Mouse (Mus musculus): Measurements from ENCODE around the gene Fam167b. TPM values are rescaled to one million over a fixed set of nuclear protein-coding genes. Genes with fewer than 3 reads are reported as not detected.

Gene Fam167b
- polyA plus RNA-seq (2012; rRNA removed) = 0.43 and 0.70 TPM in 2 replicates

GRCm38 (mm10) chr4:129578466-129578865, at the start of gene Fam167b:
Gene Fam167b, minus strand, starts transcription at chr4:129578549.

GRCm38 (mm10) chr4:129623681-129624091, 45.3 kb upstream of the Fam167b start, which contains the start of gene Ccdc28b:
Gene Ccdc28b, minus strand, starts transcription at chr4:129623947.

GRCm38 (mm10) chr4:129618786-129619691, 40.7 kb upstream of the Fam167b start, which contains the start of gene Iqcc:
Gene Iqcc, minus strand, starts transcription at chr4:129619099.

DNA sequence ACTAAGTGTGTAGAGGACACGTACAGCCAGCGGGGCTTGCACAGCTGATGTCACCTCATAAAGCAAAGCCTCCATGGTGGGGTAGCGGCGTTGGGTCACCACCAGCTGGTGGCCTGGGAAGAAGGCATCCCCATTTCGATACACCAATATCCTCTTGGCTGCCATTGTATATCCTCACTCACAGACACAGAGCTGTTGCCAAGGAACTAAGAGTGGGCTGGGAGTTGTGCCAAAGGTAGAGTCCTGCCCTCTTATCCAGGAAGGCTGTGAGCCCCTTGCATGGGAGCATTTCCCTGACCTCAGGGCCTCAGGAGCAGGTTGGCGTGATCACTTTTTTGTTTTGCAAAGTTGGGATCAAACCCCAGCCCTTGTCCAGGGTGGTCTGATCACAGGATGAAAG, 35.7 kb upstream of the Fam167b start, which contains the start of gene Dcdc2b:
Dcdc2b (minus strand) TSS at position 165 of the 400 bp plus-strand sequence.

DNA sequence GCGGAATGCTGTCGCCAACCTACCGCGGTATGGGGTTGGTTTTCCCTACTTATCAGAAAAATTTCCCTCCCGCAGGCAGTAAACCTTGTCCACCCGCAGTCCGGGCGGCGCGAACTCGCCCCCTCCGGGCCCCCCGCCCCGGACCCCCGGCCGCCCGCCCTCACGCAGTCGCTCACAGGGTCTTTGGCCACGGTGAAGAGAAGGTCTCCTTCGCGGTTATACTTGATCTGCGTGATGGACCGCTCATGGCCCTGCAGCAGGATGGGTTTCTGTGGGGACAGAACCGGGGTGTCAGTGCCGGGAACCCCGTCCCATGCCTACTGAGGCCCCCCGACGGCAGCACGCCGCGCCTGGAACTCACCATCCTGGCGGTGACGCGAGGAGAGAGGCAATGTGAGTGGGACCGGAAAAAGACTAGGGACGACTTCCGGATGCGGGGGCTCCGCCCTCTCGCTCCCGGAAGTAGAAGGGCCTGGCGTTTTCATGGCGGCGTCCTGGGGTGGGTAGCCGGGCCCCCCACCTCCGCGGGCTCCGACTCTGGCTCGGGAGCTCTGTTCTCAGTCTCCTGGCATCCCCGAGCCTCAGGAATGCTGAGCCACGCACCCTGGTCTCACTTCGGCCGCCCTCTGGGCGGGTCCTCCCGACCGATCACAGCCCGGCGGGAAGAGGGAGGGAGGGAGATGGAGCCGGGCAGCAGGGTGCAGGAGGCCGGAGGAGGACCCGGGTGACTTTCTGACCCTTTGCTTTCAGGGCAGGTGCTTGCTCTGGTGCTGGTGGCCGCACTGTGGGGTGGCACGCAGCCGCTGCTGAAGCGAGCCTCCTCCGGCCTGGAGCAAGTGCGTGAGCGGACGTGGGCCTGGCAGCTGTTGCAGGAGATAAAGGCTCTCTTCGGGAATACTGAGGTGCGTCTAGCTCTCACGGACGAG, 22.1 kb upstream of the Fam167b start, which contains the start of the genes Eif3i and Tmem234:
Eif3i (minus strand) TSS at position 416 of the 926 bp plus-strand sequence.
Tmem234 (plus strand) TSS at position 436 of the 926 bp plus-strand sequence.

DNA sequence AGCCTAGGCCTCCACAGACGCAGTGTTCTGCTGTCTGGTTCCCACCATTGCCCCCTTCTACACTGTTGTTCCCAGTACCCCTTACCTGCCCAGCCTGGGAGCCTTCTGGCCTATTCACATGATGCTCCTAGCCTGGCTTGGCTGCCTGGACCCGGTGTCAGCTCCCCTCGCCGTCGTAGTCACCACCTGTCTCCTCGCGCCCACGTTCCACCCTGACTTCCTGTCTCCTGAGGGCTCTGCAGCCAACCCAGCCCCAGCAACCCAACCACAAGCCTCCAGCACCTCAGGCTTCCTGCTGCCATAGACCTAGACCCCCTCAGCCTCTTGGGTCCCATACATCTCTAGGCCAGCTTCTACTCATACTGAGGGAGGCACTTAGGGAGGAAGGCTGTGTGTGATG, 4.9 kb downstream of the Fam167b start, which contains the start of gene Lck:
Lck (minus strand) TSS at position 212 of the 400 bp plus-strand sequence.

GRCm38 (mm10) chr4:129542592-129543141, 35.7 kb downstream of the Fam167b start, which contains the start of gene Hdac1:
Gene Hdac1, minus strand, starts transcription at chr4:129542713.

Other genes starting within 250 kb of the Fam167b start
- gene Rbbp4, start 243.2 kb downstream of the Fam167b start, polyA plus RNA-seq (2012; rRNA removed) = 104 and 107 TPM in 2 replicates
- gene Zbtb8os, start 242.9 kb downstream of the Fam167b start, polyA plus RNA-seq (2012; rRNA removed) = 18.9 and 20.1 TPM in 2 replicates
- 19.4 and 19.8 TPM in 2 replicates for gene Zbtb8a, start 200.4 kb downstream of the Fam167b start, polyA plus RNA-seq (2012; rRNA removed)
- 6.8 and 6.9 TPM in 2 replicates for gene Zbtb8b, start 137.7 kb downstream of the Fam167b start, polyA plus RNA-seq (2012; rRNA removed)
- 16.2 and 21.8 TPM in 2 replicates for gene Bsdc1, start 117.0 kb downstream of the Fam167b start, polyA plus RNA-seq (2012; rRNA removed)
- gene Tssk3, start 87.5 kb downstream of the Fam167b start, polyA plus RNA-seq (2012; rRNA removed) = 0.41 and 0.62 TPM in 2 replicates
- 0.74 and 0.80 TPM in 2 replicates for gene Fam229a, start 87.4 kb downstream of the Fam167b start, polyA plus RNA-seq (2012; rRNA removed)
- 1,413 and 1,583 TPM in 2 replicates for gene Marcksl1, start 65.0 kb downstream of the Fam167b start, polyA plus RNA-seq (2012; rRNA removed)
- gene Hdac1, start 35.8 kb downstream of the Fam167b start, polyA plus RNA-seq (2012; rRNA removed) = 93.2 and 95.2 TPM in 2 replicates
- gene Lck, start 4.9 kb downstream of the Fam167b start, polyA plus RNA-seq (2012; rRNA removed) = 14.9 and 16.0 TPM in 2 replicates
- 287 and 302 TPM in 2 replicates for gene Eif3i, start 22.1 kb upstream of the Fam167b start, polyA plus RNA-seq (2012; rRNA removed)
- 150 and 156 TPM in 2 replicates for gene Tmem234, start 22.1 kb upstream of the Fam167b start, polyA plus RNA-seq (2012; rRNA removed)
- gene Dcdc2b, start 35.7 kb upstream of the Fam167b start, polyA plus RNA-seq (2012; rRNA removed) = 4.7 and 5.5 TPM in 2 replicates
- gene Iqcc, start 40.5 kb upstream of the Fam167b start, polyA plus RNA-seq (2012; rRNA removed) = 32.2 and 33.4 TPM in 2 replicates
- 157 and 167 TPM in 2 replicates for gene Ccdc28b, start 45.4 kb upstream of the Fam167b start, polyA plus RNA-seq (2012; rRNA removed)
- gene Txlna, start 62.5 kb upstream of the Fam167b start, polyA plus RNA-seq (2012; rRNA removed) = 41.8 and 43.0 TPM in 2 replicates
- gene Kpna6, start 94.2 kb upstream of the Fam167b start, polyA plus RNA-seq (2012; rRNA removed) = 43.4 and 44.3 TPM in 2 replicates
- 42.1 and 47.1 TPM in 2 replicates for gene Tmem39b, start 118.3 kb upstream of the Fam167b start, polyA plus RNA-seq (2012; rRNA removed)
- gene Khdrbs1, start 163.8 kb upstream of the Fam167b start, polyA plus RNA-seq (2012; rRNA removed) = 58.4 and 71.5 TPM in 2 replicates
- gene Ptp4a2, start 232.7 kb upstream of the Fam167b start, polyA plus RNA-seq (2012; rRNA removed) = 66.1 and 70.5 TPM in 2 replicates

Data from central nervous system, embryonic 18 days (tissue).